Mouse (Mus musculus) testis, adult 2 months (tissue): ENCODE measurements around the gene Rnase10.

Source experiments
- CTCF ChIP-seq: fragments of 200-500 bp; IDR thresholded peaks from 2 replicates; pipeline ENCODE4 v1.5.1; 2012; ENCODE audit warnings: low read depth, mild to moderate bottlenecking, inconsistent platforms, low read length, moderate library complexity; ENCODE audit not compliant: control insufficient read depth, insufficient read depth, insufficient replicate concordance
- POLR2A ChIP-seq: fragments of 200-500 bp; IDR thresholded peaks from 2 replicates; pipeline ENCODE4 v1.6.1; 2012; ENCODE audit warnings: low read depth, mild to moderate bottlenecking, inconsistent platforms, low read length, moderate library complexity; ENCODE audit not compliant: control insufficient read depth

GRCm38 (mm10) chr14:51054243-51055237 lies 47.0 kb downstream of the Rnase10 start:
- TF ChIP-seq POLR2A (no peak), CTCF (no peak)
